Mouse (Mus musculus) midbrain, postnatal 0 days (tissue): ENCODE measurements around the gene Kcnq1. TPM values are rescaled to one million over a fixed set of nuclear protein-coding genes. Genes with fewer than 3 reads are reported as not detected.

ENCODE experiments used
- ATAC-seq: fragments of 200-750 bp; cut with Nextera tagmentation; 2 replicates; pipeline ENCODE4 v1.8.0; 2017; ENCODE audit warnings: moderate number of reproducible peaks, mild to moderate bottlenecking, moderate TSS enrichment, moderate library complexity; ENCODE audit not compliant: low FRiP score
- DNase-seq: peaks from one replicate; pipeline ENCODE4 v3.0.0-alpha.2; 2015; ENCODE audit warnings: low spot score
- H3K27ac ChIP-seq: fragments of 300-500 bp; sonication (generic); 2 replicates; pipeline ENCODE4 v1.5.1; 2014; ENCODE audit warnings: low read depth, mild to moderate bottlenecking, low read length, mixed read lengths
- H3K27me3 ChIP-seq: fragments of 300-500 bp; sonication (generic); 2 replicates; pipeline ENCODE4 v1.6.1; 2014; ENCODE audit warnings: low read length, control low read depth, mixed read lengths; ENCODE audit not compliant: insufficient read depth
- H3K36me3 ChIP-seq: fragments of 300-500 bp; sonication (generic); 2 replicates; pipeline ENCODE4 v1.6.1; 2014; ENCODE audit warnings: low read length, control low read depth, mixed read lengths; ENCODE audit not compliant: insufficient read depth
- H3K4me1 ChIP-seq: fragments of 300-500 bp; sonication (generic); 2 replicates; pipeline ENCODE4 v1.6.1; 2014; ENCODE audit warnings: mild to moderate bottlenecking, control low read depth, antibody characterized with exemption, low read length, mixed read lengths; ENCODE audit not compliant: insufficient read depth
- H3K4me2 ChIP-seq: fragments of 300-500 bp; sonication (generic); 2 replicates; pipeline ENCODE4 v1.6.1; 2014; ENCODE audit warnings: low read depth, mild to moderate bottlenecking, low read length, mixed read lengths; ENCODE audit not compliant: poor library complexity, severe bottlenecking
- H3K4me3 ChIP-seq: fragments of 300-500 bp; sonication (generic); 2 replicates; pipeline ENCODE4 v1.5.1; 2014; ENCODE audit warnings: low read depth, mild to moderate bottlenecking, low read length, moderate library complexity
- H3K9ac ChIP-seq: fragments of 300-500 bp; sonication (generic); replicated peaks from 2 replicates; pipeline ENCODE4 v1.6.1; 2014; ENCODE audit warnings: mild to moderate bottlenecking, low read length, moderate library complexity, mixed read lengths; ENCODE audit not compliant: poor library complexity, severe bottlenecking
- H3K9me3 ChIP-seq: fragments of 300-500 bp; sonication (generic); 2 replicates; pipeline ENCODE4 v1.6.1; 2016; ENCODE audit warnings: low read length, control low read depth
- CTCF ChIP-seq: IDR thresholded peaks from 2 replicates; pipeline ENCODE4 v1.5.1; 2016; ENCODE audit warnings: antibody characterized with exemption, mild to moderate bottlenecking
- WGBS: fragments of 180-500 bp; shearing (Covaris S2); extraction: QIAGEN DNeasy Blood & Tissue Kit; methylation state at CpG from one replicate; pipeline ENCODE4 v1.1.7; 2014; 5-methylcytosine and 5-hydroxymethylcytosine counted together
- polyA plus RNA-seq: library from polyadenylated mRNA; unstranded; fragments of >200 nt; fragmentation: Nextera tagmentation; extraction: Ambion mirVana; gene quantifications from 2 replicates; pipeline ENCODE4 v1.2.1, GENCODE M21; 2015
- total RNA-seq: library from RNA; depleted of rRNA; stranded (reverse); fragments of >200 nt; gene quantifications from 2 replicates; pipeline ENCODE4 v1.2.3, GENCODE M21; 2014

Gene Kcnq1
- total and polyA plus RNA-seq, 2 experiments from 2014 or later: 0.44 to 1.2 TPM

GRCm38 (mm10) chr7:143095554-143095907 is 10.6 kb upstream of the Kcnq1 start:
- 55% methylated on average over 1 of the region's 1 CpGs for WGBS
- ATAC-seq: no peak
- Histone ChIP-seq H3K27ac (no peak overlapping the region), H3K27me3 (no peaks in the 10 kb centered on the region), H3K4me2 (no peak overlapping the region), H3K36me3 (no peaks in the 10 kb centered on the region), H3K4me3 (no peak overlapping the region), H3K9ac (no peak overlapping the region), H3K4me1 (no peaks in the 10 kb centered on the region), H3K9me3 (no peaks in the 10 kb centered on the region)
- no peak for TF ChIP-seq CTCF
- no peak for DNase-seq

- H3K4me2 ChIP-seq: no peak overlapping the region
- H3K4me1 ChIP-seq: no peaks in the 10 kb centered on the region
- ATAC-seq (no peak), DNase-seq (no peak)
- H3K27ac ChIP-seq: no peak overlapping the region
- no peak overlapping the region for H3K4me3 ChIP-seq
- TF ChIP-seq CTCF: no peak
- H3K27me3 ChIP-seq: peaks cover 2% of the 10 kb centered on the region; the same call in 1 of the 2 replicates
- H3K9me3 ChIP-seq: no peaks in the 10 kb centered on the region
- WGBS: 63% methylated on average over 4 of the region's 4 CpGs
- H3K9ac ChIP-seq: no peak overlapping the region
- H3K36me3 ChIP-seq: no peaks in the 10 kb centered on the region
Observed at GRCm38 (mm10) chr7:143100759-143101158, 5.4 kb upstream of the Kcnq1 start.

GRCm38 (mm10) chr7:143105258-143105897 is 784 bp upstream of the Kcnq1 start:
- Histone ChIP-seq H3K4me1 (peaks cover 3% of the 10 kb centered on the region; the same call in 1 of the 2 replicates), H3K27me3 (peaks cover 37% of the 10 kb centered on the region), H3K9me3 (no peaks in the 10 kb centered on the region), H3K9ac (no peak overlapping the region), H3K27ac (no peak overlapping the region), H3K4me2 (no peak overlapping the region), H3K4me3 (no peak overlapping the region), H3K36me3 (no peaks in the 10 kb centered on the region)
- DNase-seq (no peak), ATAC-seq (no peak)
- TF ChIP-seq CTCF: no peak
- WGBS: 60% methylated on average over 11 of the region's 11 CpGs

- Histone ChIP-seq H3K4me1 (peaks cover 3% of the 10 kb centered on the region; the same call in 1 of the 2 replicates), H3K9ac (0 out of 2 replicates have a peak overlapping the region, but pooled peaks have one; percentile 8), H3K27ac (no peak overlapping the region), H3K36me3 (no peaks in the 10 kb centered on the region), H3K9me3 (no peaks in the 10 kb centered on the region), H3K4me3 (peak overlapping the region; percentile 33), H3K4me2 (peak overlapping the region; percentile 63), H3K27me3 (peaks cover 37% of the 10 kb centered on the region)
- DNase-seq (no peak), ATAC-seq (no peak)
- 9% methylated on average over 43 of the region's 57 CpGs for WGBS
- TF ChIP-seq CTCF: no peak
Observed at GRCm38 (mm10) chr7:143106672-143107465, 707 bp downstream of the Kcnq1 start.

DNA sequence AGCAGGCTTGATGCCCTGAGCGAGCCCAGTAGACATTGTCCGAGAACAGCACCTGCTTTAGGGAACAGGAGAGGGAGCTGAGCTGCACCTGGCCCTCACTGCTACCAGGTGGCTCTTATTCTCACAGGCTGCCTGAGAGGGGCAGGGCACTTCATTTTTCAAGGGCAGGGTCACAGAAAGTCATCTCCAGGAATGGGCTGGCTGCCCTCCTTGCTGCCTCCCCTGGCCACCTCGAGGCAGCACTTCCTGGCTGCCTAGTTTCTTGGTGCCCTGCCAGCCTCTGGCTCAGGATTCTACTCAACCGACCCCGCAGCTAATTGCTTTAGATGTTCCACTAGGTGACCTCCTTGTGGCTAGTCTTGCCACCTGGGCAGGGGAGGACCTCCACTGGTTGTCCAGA is 2.0 kb downstream of the Kcnq1 start:
- TF ChIP-seq CTCF: no peak
- H3K9ac ChIP-seq: no peak overlapping the region
- H3K27ac ChIP-seq: no peak overlapping the region
- WGBS: 39% methylated on average over 5 of the region's 5 CpGs
- peaks cover 37% of the 10 kb centered on the region for H3K27me3 ChIP-seq
- no peaks in the 10 kb centered on the region for H3K9me3 ChIP-seq
- peaks cover 3% of the 10 kb centered on the region; the same call in 1 of the 2 replicates for H3K4me1 ChIP-seq
- no peaks in the 10 kb centered on the region for H3K36me3 ChIP-seq
- DNase-seq (peak; percentile 21), ATAC-seq (no peak)
- H3K4me3 ChIP-seq: no peak overlapping the region
- no peak overlapping the region for H3K4me2 ChIP-seq
